Mouse (Mus musculus) lung, embryonic 14.5 days (tissue): ENCODE measurements around the gene Olfr410. TPM values are rescaled to one million over a fixed set of nuclear protein-coding genes. Genes with fewer than 3 reads are reported as not detected.

Experiments
- ATAC-seq: fragments of 200-750 bp; cut with Nextera tagmentation; 2 replicates; pipeline ENCODE4 v1.8.0; 2017; ENCODE audit warnings: mild to moderate bottlenecking, moderate TSS enrichment, moderate library complexity; ENCODE audit not compliant: insufficient read depth
- DNase-seq: peaks from one replicate; pipeline ENCODE4 v3.0.0-alpha.2; 2015
- H3K27ac ChIP-seq: fragments of 300-500 bp; sonication (generic); 2 replicates; pipeline ENCODE4 v1.5.1; 2014; ENCODE audit warnings: low read depth, mild to moderate bottlenecking, moderate library complexity
- H3K27me3 ChIP-seq: fragments of 300-500 bp; sonication (generic); 2 replicates; pipeline ENCODE4 v1.6.1; 2014; ENCODE audit warnings: low read length, control low read depth; ENCODE audit not compliant: insufficient read depth
- H3K36me3 ChIP-seq: fragments of 300-500 bp; sonication (generic); 2 replicates; pipeline ENCODE4 v1.6.1; 2014; ENCODE audit warnings: control low read depth; ENCODE audit not compliant: insufficient read depth
- H3K4me1 ChIP-seq: fragments of 300-500 bp; sonication (generic); 2 replicates; pipeline ENCODE4 v1.6.1; 2014; ENCODE audit warnings: antibody characterized with exemption, control low read depth; ENCODE audit not compliant: insufficient read depth
- H3K4me2 ChIP-seq: fragments of 300-500 bp; sonication (generic); 2 replicates; pipeline ENCODE4 v1.6.1; 2014; ENCODE audit warnings: mild to moderate bottlenecking
- H3K4me3 ChIP-seq: fragments of 300-500 bp; sonication (generic); 2 replicates; pipeline ENCODE4 v1.5.1; 2014; ENCODE audit warnings: low read depth, low read length
- H3K9ac ChIP-seq: fragments of 300-500 bp; sonication (generic); 2 replicates; pipeline ENCODE4 v1.6.1; 2014
- H3K9me3 ChIP-seq: fragments of 300-500 bp; sonication (generic); 2 replicates; pipeline ENCODE4 v1.6.1; 2016; ENCODE audit warnings: low read depth, low read length, control low read depth
- CTCF ChIP-seq: IDR thresholded peaks from 2 replicates; pipeline ENCODE4 v1.5.1; 2016; ENCODE audit warnings: antibody characterized with exemption, low read depth
- WGBS: fragments of 180-500 bp; shearing (Covaris S2); extraction: QIAGEN DNeasy Blood & Tissue Kit; methylation state at CpG from one replicate; pipeline ENCODE4 v1.1.7; 2014; 5-methylcytosine and 5-hydroxymethylcytosine counted together
- polyA plus RNA-seq: library from polyadenylated mRNA; unstranded; fragments of >200 nt; fragmentation: Nextera tagmentation; extraction: Ambion mirVana; gene quantifications from 2 replicates; pipeline ENCODE4 v1.2.1, GENCODE M21; 2014

The Olfr410 gene
- polyA plus RNA-seq: not detected in 2 replicates

- ATAC-seq (no peak), DNase-seq (no peak)
- no peak within 1 kb of the TSS for H3K4me2 ChIP-seq
- H3K9ac ChIP-seq: no peak within 1 kb of the TSS
- no peak within 1 kb of the TSS for H3K27ac ChIP-seq
- no peak within 1 kb of the TSS for H3K4me3 ChIP-seq
- WGBS: 78% methylated on average over 6 of the region's 6 CpGs
- no peak for TF ChIP-seq CTCF
- no peaks in the 10 kb centered on the region for H3K27me3 ChIP-seq
- H3K9me3 ChIP-seq: no peaks in the 10 kb centered on the region
- H3K36me3 ChIP-seq: no peaks in the 10 kb centered on the region
- no peaks in the 10 kb centered on the region for H3K4me1 ChIP-seq
Measured at GRCm38 (mm10) chr11:74337931-74338330, at the start of gene Olfr410. TSS of gene Olfr410 (minus strand) at chr11:74338031.

GRCm38 (mm10) chr11:74387203-74387602 is 49.4 kb upstream of the Olfr410 start:
- Histone ChIP-seq H3K27ac (no peak overlapping the region), H3K4me3 (no peak overlapping the region), H3K4me1 (no peaks in the 10 kb centered on the region), H3K4me2 (no peak overlapping the region), H3K36me3 (no peaks in the 10 kb centered on the region), H3K9me3 (no peaks in the 10 kb centered on the region), H3K9ac (no peak overlapping the region), H3K27me3 (no peaks in the 10 kb centered on the region)
- TF ChIP-seq CTCF: no peak
- DNase-seq (no peak), ATAC-seq (no peak)
- WGBS: 71% methylated on average over 5 of the region's 5 CpGs

- Histone ChIP-seq H3K27me3 (no peaks in the 10 kb centered on the region), H3K27ac (no peak overlapping the region), H3K4me1 (no peaks in the 10 kb centered on the region), H3K4me2 (no peak overlapping the region), H3K9me3 (no peaks in the 10 kb centered on the region), H3K9ac (no peak overlapping the region), H3K36me3 (no peaks in the 10 kb centered on the region), H3K4me3 (no peak overlapping the region)
- peak; percentile 11 for DNase-seq
- 47% methylated on average over 9 of the region's 9 CpGs for WGBS
- TF ChIP-seq CTCF: no peak
- ATAC-seq: no peak
Measured at GRCm38 (mm10) chr11:74385674-74386073, 47.8 kb upstream of the Olfr410 start.

GRCm38 (mm10) chr11:74379166-74379873 is 41.5 kb upstream of the Olfr410 start:
- no peaks in the 10 kb centered on the region for H3K36me3 ChIP-seq
- DNase-seq (peak; percentile 6), ATAC-seq (no peak)
- no peak overlapping the region for H3K27ac ChIP-seq
- H3K4me2 ChIP-seq: no peak overlapping the region
- H3K27me3 ChIP-seq: no peaks in the 10 kb centered on the region
- no peak overlapping the region for H3K4me3 ChIP-seq
- no peaks in the 10 kb centered on the region for H3K4me1 ChIP-seq
- no peaks in the 10 kb centered on the region for H3K9me3 ChIP-seq
- TF ChIP-seq CTCF: no peak
- no peak overlapping the region for H3K9ac ChIP-seq
- WGBS: 46% methylated on average over 4 of the region's 4 CpGs

- Histone ChIP-seq H3K27me3 (no peaks in the 10 kb centered on the region), H3K4me1 (no peaks in the 10 kb centered on the region), H3K4me2 (no peak overlapping the region), H3K36me3 (no peaks in the 10 kb centered on the region), H3K27ac (no peak overlapping the region), H3K9ac (no peak overlapping the region), H3K9me3 (no peaks in the 10 kb centered on the region), H3K4me3 (no peak overlapping the region)
- DNase-seq (peak; percentile 72), ATAC-seq (no peak)
- 71% methylated on average over 3 of the region's 3 CpGs for WGBS
- TF ChIP-seq CTCF: peak; percentile 79
Measured at GRCm38 (mm10) chr11:74376847-74377246, 39.0 kb upstream of the Olfr410 start.

GRCm38 (mm10) chr11:74371393-74372100 is 33.7 kb upstream of the Olfr410 start:
- ATAC-seq (peak; percentile 60; the same call in 1 of the 2 replicates), DNase-seq (peak; percentile 94)
- Histone ChIP-seq H3K9ac (no peak overlapping the region), H3K4me3 (no peak overlapping the region), H3K4me2 (no peak overlapping the region), H3K9me3 (no peaks in the 10 kb centered on the region), H3K36me3 (no peaks in the 10 kb centered on the region), H3K4me1 (no peaks in the 10 kb centered on the region), H3K27me3 (no peaks in the 10 kb centered on the region), H3K27ac (no peak overlapping the region)
- peak; percentile 86 for TF ChIP-seq CTCF
- WGBS: 13% methylated on average over 22 of the region's 22 CpGs

GRCm38 (mm10) chr11:74361769-74362168 is 23.9 kb upstream of the Olfr410 start, which contains the start of gene Olfr412:
TSS of gene Olfr412 (plus strand) at chr11:74362069.
- Histone ChIP-seq H3K9ac (no peak within 1 kb of the TSS), H3K4me2 (no peak within 1 kb of the TSS), H3K36me3 (no peaks in the 10 kb centered on the region), H3K4me3 (no peak within 1 kb of the TSS), H3K4me1 (no peaks in the 10 kb centered on the region), H3K27ac (no peak within 1 kb of the TSS), H3K27me3 (no peaks in the 10 kb centered on the region), H3K9me3 (no peaks in the 10 kb centered on the region)
- WGBS: 75% methylated on average over 1 of the region's 1 CpGs
- no peak for TF ChIP-seq CTCF
- DNase-seq (no peak), ATAC-seq (no peak)
